Mouse (Mus musculus) embryonic facial prominence, embryonic 15.5 days (tissue): Measurements from ENCODE around the gene Pxylp1. TPM values are rescaled to one million over a fixed set of nuclear protein-coding genes. Genes with fewer than 3 reads are reported as not detected.

Source experiments
- ATAC-seq: fragments of 200-750 bp; cut with Nextera tagmentation; 2 replicates; pipeline ENCODE4 v1.8.0; 2017; ENCODE audit warnings: low read depth, moderate TSS enrichment; ENCODE audit not compliant: insufficient number of reproducible peaks, low FRiP score, low TSS enrichment
- H3K27ac ChIP-seq: fragments of 300-500 bp; sonication (generic); replicated peaks from 2 replicates; pipeline ENCODE4 v1.5.1; 2015; ENCODE audit warnings: mild to moderate bottlenecking, inconsistent platforms
- H3K27me3 ChIP-seq: fragments of 300-500 bp; sonication (generic); 2 replicates; pipeline ENCODE4 v1.6.1; 2015; ENCODE audit warnings: inconsistent platforms
- H3K36me3 ChIP-seq: fragments of 300-500 bp; sonication (generic); 2 replicates; pipeline ENCODE4 v1.6.1; 2015; ENCODE audit warnings: mild to moderate bottlenecking, inconsistent platforms
- H3K4me1 ChIP-seq: fragments of 300-500 bp; sonication (generic); 2 replicates; pipeline ENCODE4 v1.6.1; 2015; ENCODE audit warnings: inconsistent platforms
- H3K4me2 ChIP-seq: fragments of 300-500 bp; sonication (generic); replicated peaks from 2 replicates; pipeline ENCODE4 v1.6.1; 2015; ENCODE audit warnings: mild to moderate bottlenecking, inconsistent platforms
- H3K4me3 ChIP-seq: fragments of 300-500 bp; sonication (generic); replicated peaks from 2 replicates; pipeline ENCODE4 v1.5.1; 2015; ENCODE audit warnings: mild to moderate bottlenecking, inconsistent platforms
- H3K9ac ChIP-seq: fragments of 300-500 bp; sonication (generic); 2 replicates; pipeline ENCODE4 v1.6.1; 2015; ENCODE audit warnings: inconsistent platforms
- H3K9me3 ChIP-seq: fragments of 300-500 bp; sonication (generic); replicated peaks from 2 replicates; pipeline ENCODE4 v1.6.1; 2016; ENCODE audit warnings: inconsistent platforms
- WGBS: fragments of 180-500 bp; shearing (Covaris S2); methylation state at CpG from one replicate; pipeline ENCODE4 v1.1.7; 2015; 5-methylcytosine and 5-hydroxymethylcytosine counted together
- polyA plus RNA-seq: library from polyadenylated mRNA; unstranded; fragments of >200 nt; fragmentation: Nextera tagmentation; extraction: Ambion mirVana; gene quantifications from 2 replicates; pipeline ENCODE4 v1.2.1, GENCODE M21; 2015

Pxylp1 gene
- polyA plus RNA-seq, 1 experiment from 2014 or later = 34.4 TPM

GRCm38 (mm10) chr9:96914005-96914404 lies 21.5 kb upstream of the Pxylp1 start:
- no peak for ATAC-seq
- Histone ChIP-seq H3K27ac (no peak overlapping the region), H3K4me2 (no peak overlapping the region), H3K9ac (no peak overlapping the region), H3K9me3 (no peaks in the 10 kb centered on the region), H3K36me3 (no peaks in the 10 kb centered on the region), H3K27me3 (no peaks in the 10 kb centered on the region), H3K4me3 (no peak overlapping the region), H3K4me1 (no peaks in the 10 kb centered on the region)
- WGBS = 80% methylated on average over 3 of the region's 3 CpGs

- no peak for ATAC-seq
- H3K36me3 ChIP-seq = no peaks in the 10 kb centered on the region
- H3K9me3 ChIP-seq = no peaks in the 10 kb centered on the region
- WGBS = 79% methylated on average over 1 of the region's 1 CpGs
- no peak overlapping the region for H3K9ac ChIP-seq
- H3K27ac ChIP-seq = no peak overlapping the region
- H3K4me2 ChIP-seq = no peak overlapping the region
- H3K27me3 ChIP-seq = no peaks in the 10 kb centered on the region
- no peaks in the 10 kb centered on the region for H3K4me1 ChIP-seq
- no peak overlapping the region for H3K4me3 ChIP-seq
Measured at GRCm38 (mm10) chr9:96909503-96909902, 17.0 kb upstream of the Pxylp1 start.

- no peak overlapping the region for H3K9ac ChIP-seq
- no peak overlapping the region for H3K27ac ChIP-seq
- no peak overlapping the region for H3K4me3 ChIP-seq
- ATAC-seq = no peak
- no peaks in the 10 kb centered on the region for H3K4me1 ChIP-seq
- whole genome bisulfite sequencing = 58% methylated on average over 2 of the region's 2 CpGs
- H3K27me3 ChIP-seq = no peaks in the 10 kb centered on the region
- no peaks in the 10 kb centered on the region for H3K9me3 ChIP-seq
- H3K4me2 ChIP-seq = no peak overlapping the region
- no peaks in the 10 kb centered on the region for H3K36me3 ChIP-seq
Measured at GRCm38 (mm10) chr9:96908737-96909136, 16.3 kb upstream of the Pxylp1 start.

- Histone ChIP-seq H3K27ac (no peak overlapping the region), H3K9ac (no peak overlapping the region), H3K36me3 (no peaks in the 10 kb centered on the region), H3K4me2 (no peak overlapping the region), H3K27me3 (no peaks in the 10 kb centered on the region), H3K4me3 (no peak overlapping the region), H3K4me1 (no peaks in the 10 kb centered on the region), H3K9me3 (no peaks in the 10 kb centered on the region)
- no peak for ATAC-seq
- WGBS = 88% methylated on average over 7 of the region's 7 CpGs
Measured at GRCm38 (mm10) chr9:96904360-96905355, 12.2 kb upstream of the Pxylp1 start.

GRCm38 (mm10) chr9:96899717-96900116 lies 7.2 kb upstream of the Pxylp1 start:
- ATAC-seq = no peak
- H3K9me3 ChIP-seq = no peaks in the 10 kb centered on the region

GRCm38 (mm10) chr9:96899004-96899403 lies 6.5 kb upstream of the Pxylp1 start:
- ATAC-seq = no peak

More at GRCm38 (mm10) chr9:96899717-96900116, 7.2 kb upstream of the Pxylp1 start:
- WGBS = 87% methylated on average over 5 of the region's 5 CpGs
- Histone ChIP-seq H3K4me3 (no peak overlapping the region), H3K36me3 (no peaks in the 10 kb centered on the region), H3K27me3 (no peaks in the 10 kb centered on the region), H3K4me2 (no peak overlapping the region), H3K9ac (no peak overlapping the region), H3K4me1 (no peaks in the 10 kb centered on the region), H3K27ac (no peak overlapping the region)

GRCm38 (mm10) chr9:96896690-96897089 lies 4.2 kb upstream of the Pxylp1 start:
- 79% methylated on average over 1 of the region's 1 CpGs for WGBS
- Histone ChIP-seq H3K4me3 (no peak overlapping the region), H3K4me1 (no peaks in the 10 kb centered on the region)

More at GRCm38 (mm10) chr9:96899004-96899403, 6.5 kb upstream of the Pxylp1 start:
- no peaks in the 10 kb centered on the region for H3K4me1 ChIP-seq
- no peaks in the 10 kb centered on the region for H3K36me3 ChIP-seq
- no peaks in the 10 kb centered on the region for H3K27me3 ChIP-seq
- H3K9me3 ChIP-seq = no peaks in the 10 kb centered on the region
- no peak overlapping the region for H3K27ac ChIP-seq
- H3K4me3 ChIP-seq = no peak overlapping the region
- no peak overlapping the region for H3K4me2 ChIP-seq
- H3K9ac ChIP-seq = no peak overlapping the region

GRCm38 (mm10) chr9:96893582-96893981 lies 1.1 kb upstream of the Pxylp1 start:
- 82% methylated on average over 5 of the region's 5 CpGs for WGBS

More at GRCm38 (mm10) chr9:96896690-96897089, 4.2 kb upstream of the Pxylp1 start:
- Histone ChIP-seq H3K9me3 (no peaks in the 10 kb centered on the region), H3K27me3 (no peaks in the 10 kb centered on the region), H3K36me3 (no peaks in the 10 kb centered on the region), H3K4me2 (no peak overlapping the region), H3K9ac (no peak overlapping the region), H3K27ac (no peak overlapping the region)
- no peak for ATAC-seq

GRCm38 (mm10) chr9:96891341-96892330 lies 833 bp downstream of the Pxylp1 start:
- H3K4me3 ChIP-seq = no peak overlapping the region
- WGBS = 71% methylated on average over 12 of the region's 12 CpGs
- H3K27me3 ChIP-seq = peaks cover 9% of the 10 kb centered on the region; the same call in 1 of the 2 replicates
- H3K4me2 ChIP-seq = no peak overlapping the region
- no peak overlapping the region for H3K27ac ChIP-seq
- no peak overlapping the region for H3K9ac ChIP-seq
- H3K4me1 ChIP-seq = peaks cover 18% of the 10 kb centered on the region
- H3K9me3 ChIP-seq = no peaks in the 10 kb centered on the region
- ATAC-seq = no peak
- no peaks in the 10 kb centered on the region for H3K36me3 ChIP-seq

More at GRCm38 (mm10) chr9:96893582-96893981, 1.1 kb upstream of the Pxylp1 start:
- Histone ChIP-seq H3K27ac (no peak overlapping the region), H3K9me3 (no peaks in the 10 kb centered on the region), H3K27me3 (no peaks in the 10 kb centered on the region), H3K4me3 (no peak overlapping the region), H3K36me3 (no peaks in the 10 kb centered on the region), H3K4me1 (peaks cover 2% of the 10 kb centered on the region; the same call in 1 of the 2 replicates), H3K4me2 (no peak overlapping the region), H3K9ac (no peak overlapping the region)
- no peak for ATAC-seq

- H3K4me3 ChIP-seq = no peak overlapping the region
- peaks cover 9% of the 10 kb centered on the region; the same call in 1 of the 2 replicates for H3K27me3 ChIP-seq
- no peaks in the 10 kb centered on the region for H3K36me3 ChIP-seq
- 89% methylated on average over 6 of the region's 6 CpGs for WGBS
- no peak for ATAC-seq
- no peak overlapping the region for H3K4me2 ChIP-seq
- peaks cover 23% of the 10 kb centered on the region for H3K4me1 ChIP-seq
- no peaks in the 10 kb centered on the region for H3K9me3 ChIP-seq
- H3K9ac ChIP-seq = no peak overlapping the region
- H3K27ac ChIP-seq = no peak overlapping the region
Measured at GRCm38 (mm10) chr9:96890756-96891155, 1.7 kb downstream of the Pxylp1 start.

- 69% methylated on average over 6 of the region's 6 CpGs for WGBS
- H3K27ac ChIP-seq = no peak overlapping the region
- no peak overlapping the region for H3K9ac ChIP-seq
- H3K27me3 ChIP-seq = peaks cover 9% of the 10 kb centered on the region; the same call in 1 of the 2 replicates
- no peak overlapping the region for H3K4me3 ChIP-seq
- no peak for ATAC-seq
- no peaks in the 10 kb centered on the region for H3K36me3 ChIP-seq
- H3K4me2 ChIP-seq = no peak overlapping the region
- H3K9me3 ChIP-seq = no peaks in the 10 kb centered on the region
- H3K4me1 ChIP-seq = peaks cover 26% of the 10 kb centered on the region
Measured at GRCm38 (mm10) chr9:96890266-96890665, 2.2 kb downstream of the Pxylp1 start.
